Mouse (Mus musculus) midbrain, embryonic 14.5 days (tissue): Measurements from ENCODE around the gene Spire2. TPM values are rescaled to one million over a fixed set of nuclear protein-coding genes. Genes with fewer than 3 reads are reported as not detected.
A peak's percentile ranks its signal among the peaks of the same experiment; 100 is the strongest.

Experiments used
- ATAC-seq: fragments of 200-750 bp; cut with Nextera tagmentation; 2 replicates; pipeline ENCODE4 v1.8.0; 2017; ENCODE audit warnings: moderate number of reproducible peaks, moderate library complexity; ENCODE audit not compliant: low FRiP score, low TSS enrichment
- DNase-seq: peaks from one replicate; pipeline ENCODE4 v3.0.0-alpha.2; 2015
- H3K27ac ChIP-seq: fragments of 300-500 bp; sonication (generic); replicated peaks from 2 replicates; pipeline ENCODE4 v1.5.1; 2014; ENCODE audit warnings: mild to moderate bottlenecking, low read depth, low read length, moderate library complexity
- H3K27me3 ChIP-seq: fragments of 300-500 bp; sonication (generic); 2 replicates; pipeline ENCODE4 v1.6.1; 2014; ENCODE audit warnings: low read length, control low read depth, mixed read lengths; ENCODE audit not compliant: control insufficient read depth, insufficient read depth
- H3K36me3 ChIP-seq: fragments of 300-500 bp; sonication (generic); 2 replicates; pipeline ENCODE4 v1.6.1; 2014; ENCODE audit warnings: low read length, control low read depth; ENCODE audit not compliant: control insufficient read depth, insufficient read depth
- H3K4me1 ChIP-seq: fragments of 300-500 bp; sonication (generic); 2 replicates; pipeline ENCODE4 v1.6.1; 2014; ENCODE audit warnings: mild to moderate bottlenecking, antibody characterized with exemption, low read length, control low read depth; ENCODE audit not compliant: control insufficient read depth, insufficient read depth
- H3K4me2 ChIP-seq: fragments of 300-500 bp; sonication (generic); 2 replicates; pipeline ENCODE4 v1.6.1; 2014; ENCODE audit warnings: mild to moderate bottlenecking, low read length, moderate library complexity
- H3K4me3 ChIP-seq: fragments of 300-500 bp; sonication (generic); replicated peaks from 2 replicates; pipeline ENCODE4 v1.5.1; 2014; ENCODE audit warnings: low read depth, low read length
- H3K9ac ChIP-seq: fragments of 300-500 bp; sonication (generic); replicated peaks from 2 replicates; pipeline ENCODE4 v1.6.1; 2014; ENCODE audit warnings: mild to moderate bottlenecking, low read length, moderate library complexity
- H3K9me3 ChIP-seq: fragments of 300-500 bp; sonication (generic); 2 replicates; pipeline ENCODE4 v1.6.1; 2016; ENCODE audit warnings: low read length, control low read depth, mixed read lengths; ENCODE audit not compliant: control insufficient read depth
- WGBS: fragments of 180-500 bp; shearing (Covaris S2); extraction: QIAGEN DNeasy Blood & Tissue Kit; methylation state at CpG from one replicate; pipeline ENCODE4 v1.1.7; 2014; 5-methylcytosine and 5-hydroxymethylcytosine counted together
- polyA plus RNA-seq: library from polyadenylated mRNA; unstranded; fragments of >200 nt; fragmentation: Nextera tagmentation; extraction: Ambion mirVana; gene quantifications from 2 replicates; pipeline ENCODE4 v1.2.1, GENCODE M21; 2014

The Spire2 gene
- polyA plus RNA-seq, 1 experiment from 2014 or later, result 32.8 TPM

DNA sequence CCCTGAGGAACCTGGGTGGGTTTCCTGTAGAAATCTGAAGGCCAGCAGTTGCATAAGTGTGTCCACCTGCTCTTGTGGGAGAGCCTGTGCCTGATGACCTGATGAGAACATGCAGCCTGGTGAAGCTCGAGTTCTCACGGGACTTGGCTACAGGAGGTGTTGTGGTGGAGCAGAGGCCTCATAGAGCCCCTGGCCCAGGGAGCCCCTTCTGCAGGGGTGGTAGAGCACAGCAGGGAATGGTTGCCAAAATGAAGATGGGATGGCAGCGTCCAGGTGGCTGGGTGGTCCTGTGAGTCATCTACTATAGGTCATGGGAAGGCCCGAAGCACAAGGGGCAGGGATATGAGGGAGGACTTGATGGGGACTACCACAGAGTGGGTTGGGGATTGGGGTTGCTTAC is 49.2 kb downstream of the Spire2 start:
- H3K4me3 ChIP-seq, result no peak overlapping the region
- ATAC-seq, result no peak
- H3K9me3 ChIP-seq, result no peaks in the 10 kb centered on the region
- no peaks in the 10 kb centered on the region for H3K4me1 ChIP-seq
- no peaks in the 10 kb centered on the region for H3K27me3 ChIP-seq
- peaks cover 69% of the 10 kb centered on the region for H3K36me3 ChIP-seq
- DNase-seq, result no peak
- no peak overlapping the region for H3K27ac ChIP-seq
- H3K9ac ChIP-seq, result no peak overlapping the region
- no peak overlapping the region for H3K4me2 ChIP-seq
- WGBS, result 95% methylated on average over 4 of the region's 4 CpGs

DNA sequence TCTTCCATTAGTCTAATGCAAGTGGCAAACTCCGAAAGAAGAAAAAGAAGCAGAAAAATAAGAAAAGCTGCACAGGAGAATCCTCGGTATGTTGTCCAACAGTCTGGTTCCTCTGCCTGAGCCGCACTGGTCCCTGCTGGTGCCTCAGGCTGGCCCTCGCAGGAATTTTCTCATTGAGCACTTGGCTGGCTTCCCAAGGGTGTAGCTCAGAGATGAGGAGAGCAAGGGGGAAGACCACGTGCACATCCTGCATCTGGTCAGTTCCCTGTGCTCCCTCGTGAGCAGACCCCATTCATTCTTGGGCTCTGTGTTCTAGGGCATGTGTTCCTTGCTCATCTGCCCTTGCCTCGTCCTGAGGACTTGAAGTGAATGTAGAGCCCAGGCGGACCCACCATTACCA is 50.0 kb downstream of the Spire2 start:
- H3K9ac ChIP-seq, result no peak overlapping the region
- DNase-seq (no peak), ATAC-seq (no peak)
- H3K4me1 ChIP-seq, result no peaks in the 10 kb centered on the region
- peaks cover 73% of the 10 kb centered on the region for H3K36me3 ChIP-seq
- no peak overlapping the region for H3K4me3 ChIP-seq
- no peak overlapping the region for H3K27ac ChIP-seq
- 93% methylated on average over 8 of the region's 8 CpGs for WGBS
- no peaks in the 10 kb centered on the region for H3K9me3 ChIP-seq
- no peak overlapping the region for H3K4me2 ChIP-seq
- H3K27me3 ChIP-seq, result no peaks in the 10 kb centered on the region

DNA sequence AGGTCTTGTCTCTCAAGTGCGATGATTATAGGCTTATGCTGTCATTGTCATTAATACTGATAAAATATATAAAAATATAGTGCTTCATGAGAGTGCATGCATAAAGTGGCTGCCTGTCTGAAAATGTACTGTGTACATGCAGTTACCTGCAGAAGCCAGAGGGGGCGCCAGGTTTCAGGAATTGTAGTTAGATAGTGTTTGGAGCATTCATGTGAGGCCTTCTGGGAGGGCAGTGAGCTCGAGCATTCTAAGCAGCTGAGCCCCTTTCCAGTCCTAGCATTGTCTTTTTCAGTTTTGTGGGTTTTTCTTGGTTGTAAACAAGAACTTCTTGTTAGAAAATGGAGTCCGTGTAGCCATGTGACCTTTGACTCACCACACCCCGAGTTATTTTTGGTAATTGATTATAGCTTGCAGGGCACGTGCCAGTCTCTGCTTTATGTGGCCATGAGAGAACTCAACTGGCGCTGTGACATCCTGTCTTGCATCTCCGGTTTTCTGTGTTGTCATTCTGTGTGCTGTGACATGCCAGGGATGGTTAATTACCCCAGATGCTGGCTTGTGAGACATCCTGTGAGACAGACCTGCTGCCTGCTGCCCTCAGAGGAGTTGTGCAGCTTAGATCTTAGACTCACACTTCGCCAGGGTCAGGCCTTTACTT is 52.5 kb downstream of the Spire2 start:
- 71% methylated on average over 9 of the region's 9 CpGs for WGBS
- Histone ChIP-seq H3K36me3 (peaks cover 95% of the 10 kb centered on the region), H3K9me3 (no peaks in the 10 kb centered on the region), H3K4me3 (no peak overlapping the region), H3K27me3 (no peaks in the 10 kb centered on the region), H3K27ac (no peak overlapping the region), H3K4me2 (no peak overlapping the region), H3K9ac (no peak overlapping the region), H3K4me1 (no peaks in the 10 kb centered on the region)
- DNase-seq, result peak; percentile 63
- no peak for ATAC-seq

DNA sequence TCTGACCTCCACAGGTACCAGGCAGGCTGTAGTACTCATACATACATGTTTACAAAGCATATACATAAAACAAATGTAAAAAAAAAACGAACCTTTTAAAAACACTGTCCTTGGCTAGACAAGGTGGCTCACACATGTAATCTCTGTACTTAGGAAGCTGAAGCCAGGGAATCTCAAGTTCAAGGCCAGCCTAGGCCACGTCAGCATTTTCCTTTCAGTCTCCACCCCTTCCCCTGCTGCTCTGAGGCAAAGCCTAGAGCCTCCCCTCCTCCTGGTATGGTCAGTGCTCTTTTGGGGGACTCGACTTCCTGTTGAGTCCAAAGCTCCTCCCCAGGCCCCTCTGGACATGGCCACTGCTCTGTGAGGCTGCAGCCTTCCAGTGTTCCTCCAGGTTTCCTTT is 54.5 kb downstream of the Spire2 start:
- ATAC-seq (no peak), DNase-seq (no peak)
- H3K9me3 ChIP-seq, result no peaks in the 10 kb centered on the region
- no peaks in the 10 kb centered on the region for H3K4me1 ChIP-seq
- no peak overlapping the region for H3K4me3 ChIP-seq
- H3K4me2 ChIP-seq, result no peak overlapping the region
- no peak overlapping the region for H3K27ac ChIP-seq
- H3K27me3 ChIP-seq, result no peaks in the 10 kb centered on the region
- peaks cover 100% of the 10 kb centered on the region for H3K36me3 ChIP-seq
- H3K9ac ChIP-seq, result no peak overlapping the region
- WGBS, result 87% methylated on average over 3 of the region's 3 CpGs

DNA sequence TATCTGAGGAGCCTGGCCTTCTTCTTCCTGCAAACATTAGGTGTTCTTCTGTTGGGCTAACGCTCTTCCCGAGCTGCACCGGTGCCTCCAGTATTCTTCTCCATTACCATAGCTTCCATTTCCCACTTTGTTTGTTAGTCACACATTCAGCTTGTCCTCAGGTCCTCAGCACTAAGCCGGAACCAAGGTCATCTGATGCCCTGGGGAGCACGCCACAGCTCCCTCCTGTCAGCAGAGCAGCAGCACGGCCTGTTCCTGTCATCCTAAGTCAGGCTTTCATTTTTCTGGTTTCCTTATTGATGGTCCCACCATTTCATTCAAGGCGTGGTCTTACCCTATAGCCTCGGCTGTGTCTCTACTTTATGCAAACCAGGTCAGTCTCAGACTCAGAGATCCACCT is 55.3 kb downstream of the Spire2 start:
- Histone ChIP-seq H3K4me2 (no peak overlapping the region), H3K9ac (no peak overlapping the region), H3K36me3 (peaks cover 100% of the 10 kb centered on the region), H3K27ac (no peak overlapping the region), H3K27me3 (no peaks in the 10 kb centered on the region), H3K4me3 (no peak overlapping the region), H3K9me3 (no peaks in the 10 kb centered on the region), H3K4me1 (no peaks in the 10 kb centered on the region)
- 93% methylated on average over 8 of the region's 8 CpGs for WGBS
- ATAC-seq, result no peak
- no peak for DNase-seq

DNA sequence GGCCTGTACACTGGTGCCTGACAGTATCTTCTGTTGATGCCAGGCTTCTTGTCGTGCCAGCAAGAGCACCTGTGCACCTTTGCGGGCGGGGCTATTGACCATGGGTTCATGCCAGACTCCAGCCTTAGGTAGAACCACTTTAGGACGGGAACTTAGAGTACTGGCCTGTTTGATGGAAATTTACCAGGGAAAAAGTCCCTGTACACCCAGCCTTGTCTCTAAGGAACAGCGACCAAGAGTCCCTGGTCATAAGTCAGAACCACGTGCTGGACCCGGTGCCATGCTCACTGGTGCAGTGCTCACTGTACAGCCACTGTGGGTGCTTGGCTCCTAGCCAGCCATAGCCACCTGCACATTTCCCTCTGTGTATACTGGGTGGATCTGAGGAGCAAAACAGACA is 56.5 kb downstream of the Spire2 start:
- Histone ChIP-seq H3K9me3 (no peaks in the 10 kb centered on the region), H3K4me1 (no peaks in the 10 kb centered on the region), H3K36me3 (peaks cover 100% of the 10 kb centered on the region), H3K4me3 (no peak overlapping the region), H3K9ac (no peak overlapping the region), H3K4me2 (no peak overlapping the region), H3K27me3 (no peaks in the 10 kb centered on the region), H3K27ac (no peak overlapping the region)
- ATAC-seq (no peak), DNase-seq (no peak)
- WGBS, result 96% methylated on average over 7 of the region's 7 CpGs

DNA sequence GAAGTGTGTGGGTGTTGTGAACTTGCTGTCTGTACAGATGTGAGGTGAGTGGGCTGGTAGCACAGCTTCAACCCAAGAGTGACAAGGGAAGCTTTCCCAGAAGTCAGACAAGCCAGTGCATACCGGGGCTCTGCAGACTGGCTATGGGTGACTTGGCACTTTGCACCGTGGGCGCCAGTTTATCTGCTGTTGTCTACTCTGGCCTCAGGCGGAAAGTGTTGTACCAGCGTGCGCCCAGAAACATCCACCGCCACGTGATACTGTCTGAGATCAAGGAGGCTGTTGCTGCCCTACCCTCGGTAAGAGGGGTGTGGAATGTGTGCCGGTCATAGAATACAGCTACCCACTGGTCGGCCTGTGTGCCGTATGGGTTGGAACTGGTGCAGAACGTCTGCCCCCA is 65.8 kb downstream of the Spire2 start:
- ATAC-seq (no peak), DNase-seq (no peak)
- Histone ChIP-seq H3K4me3 (no peak overlapping the region), H3K9ac (no peak overlapping the region), H3K36me3 (peaks cover 100% of the 10 kb centered on the region), H3K4me1 (no peaks in the 10 kb centered on the region), H3K4me2 (no peak overlapping the region), H3K27ac (no peak overlapping the region), H3K9me3 (no peaks in the 10 kb centered on the region), H3K27me3 (no peaks in the 10 kb centered on the region)
- WGBS, result 97% methylated on average over 13 of the region's 13 CpGs

DNA sequence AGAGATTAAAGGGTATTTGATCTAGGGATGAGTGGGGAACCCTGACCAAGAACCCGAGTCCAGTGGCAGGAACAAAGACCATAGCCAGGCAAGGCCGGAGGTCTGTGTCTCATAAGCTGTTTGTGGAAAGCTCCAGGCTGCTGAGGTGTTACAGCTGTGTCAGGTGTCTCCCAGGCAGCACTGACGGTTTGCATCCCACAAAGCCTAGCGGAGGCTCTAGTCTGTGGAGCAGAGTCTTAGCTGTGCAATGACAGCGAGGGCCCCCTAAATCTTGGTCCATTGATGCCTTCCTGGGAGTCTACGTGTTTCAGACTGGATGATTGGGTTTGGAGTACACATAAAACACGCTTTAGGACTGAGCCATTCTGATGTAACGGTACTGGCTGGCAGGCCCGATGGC is 69.4 kb downstream of the Spire2 start:
- no peak for DNase-seq
- no peak overlapping the region for H3K4me3 ChIP-seq
- H3K27me3 ChIP-seq, result no peaks in the 10 kb centered on the region
- peaks cover 5% of the 10 kb centered on the region; the same call in 1 of the 2 replicates for H3K4me1 ChIP-seq
- H3K4me2 ChIP-seq, result no peak overlapping the region
- 89% methylated on average over 9 of the region's 9 CpGs for WGBS
- H3K9me3 ChIP-seq, result no peaks in the 10 kb centered on the region
- no peak overlapping the region for H3K9ac ChIP-seq
- peaks cover 67% of the 10 kb centered on the region for H3K36me3 ChIP-seq
- no peak overlapping the region for H3K27ac ChIP-seq
- no peak for ATAC-seq

DNA sequence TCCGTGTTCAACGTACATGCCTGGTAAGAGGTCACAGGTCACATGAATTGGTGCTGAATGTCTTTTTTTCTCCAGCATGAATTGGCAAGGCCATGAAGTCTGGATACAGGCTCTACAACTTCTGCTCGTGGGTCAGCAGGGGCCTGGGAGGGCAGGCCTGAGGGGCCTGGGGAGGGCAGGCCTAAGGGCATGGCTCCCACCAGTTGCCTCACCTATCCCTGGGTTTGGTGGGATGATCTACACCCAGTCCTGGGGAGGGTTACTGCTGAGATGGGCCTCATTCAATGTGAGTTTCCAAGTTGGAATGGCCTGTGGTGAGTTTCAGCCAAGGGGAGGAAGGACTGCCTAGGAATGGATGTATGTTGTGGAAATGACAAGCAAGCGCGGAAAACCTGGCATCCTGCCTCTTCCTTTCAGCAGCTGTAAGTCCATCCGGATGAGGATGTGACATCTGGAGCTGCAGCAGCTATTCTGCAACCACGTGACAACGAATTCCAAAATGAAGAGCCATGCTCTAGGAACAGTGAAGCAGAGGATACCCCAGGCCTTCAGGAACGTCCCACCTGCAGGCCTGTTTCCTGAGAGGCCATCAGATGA is 70.3 kb downstream of the Spire2 start:
- no peak overlapping the region for H3K9ac ChIP-seq
- no peak overlapping the region for H3K4me3 ChIP-seq
- WGBS, result 92% methylated on average over 9 of the region's 9 CpGs
- ATAC-seq (no peak), DNase-seq (no peak)
- no peak overlapping the region for H3K4me2 ChIP-seq
- H3K36me3 ChIP-seq, result peaks cover 58% of the 10 kb centered on the region
- peaks cover 6% of the 10 kb centered on the region for H3K4me1 ChIP-seq
- H3K27me3 ChIP-seq, result no peaks in the 10 kb centered on the region
- no peak overlapping the region for H3K27ac ChIP-seq
- no peaks in the 10 kb centered on the region for H3K9me3 ChIP-seq
